Mouse (Mus musculus) forebrain, embryonic 15.5 days (tissue): ENCODE results near the gene 5730596B20Rik. TPM values are rescaled to one million over a fixed set of nuclear protein-coding genes. Genes with fewer than 3 reads are reported as not detected.

Source experiments
- ATAC-seq: fragments of 200-750 bp; cut with Nextera tagmentation; replicated peaks from 2 replicates; pipeline ENCODE4 v1.8.0; 2017; ENCODE audit warnings: mild to moderate bottlenecking, moderate TSS enrichment, moderate library complexity
- H3K27ac ChIP-seq: fragments of 300-500 bp; sonication (generic); replicated peaks from 2 replicates; pipeline ENCODE4 v1.5.1; 2015; ENCODE audit warnings: mild to moderate bottlenecking, inconsistent platforms
- H3K27me3 ChIP-seq: fragments of 300-500 bp; sonication (generic); 2 replicates; pipeline ENCODE4 v1.6.1; 2015; ENCODE audit warnings: inconsistent platforms
- H3K36me3 ChIP-seq: fragments of 300-500 bp; sonication (generic); 2 replicates; pipeline ENCODE4 v1.6.1; 2015; ENCODE audit warnings: mild to moderate bottlenecking, inconsistent platforms
- H3K4me1 ChIP-seq: fragments of 300-500 bp; sonication (generic); 2 replicates; pipeline ENCODE4 v1.6.1; 2015; ENCODE audit warnings: inconsistent platforms
- H3K4me2 ChIP-seq: fragments of 300-500 bp; sonication (generic); replicated peaks from 2 replicates; pipeline ENCODE4 v1.6.1; 2015; ENCODE audit warnings: mild to moderate bottlenecking, inconsistent platforms
- H3K4me3 ChIP-seq: fragments of 300-500 bp; sonication (generic); 2 replicates; pipeline ENCODE4 v1.5.1; 2015; ENCODE audit warnings: mild to moderate bottlenecking, inconsistent platforms
- H3K9ac ChIP-seq: fragments of 300-500 bp; sonication (generic); replicated peaks from 2 replicates; pipeline ENCODE4 v1.6.1; 2015; ENCODE audit warnings: mild to moderate bottlenecking, inconsistent platforms
- H3K9me3 ChIP-seq: fragments of 300-500 bp; sonication (generic); 2 replicates; pipeline ENCODE4 v1.6.1; 2016; ENCODE audit warnings: inconsistent platforms
- WGBS: fragments of 180-500 bp; shearing (Covaris S2); methylation state at CpG from one replicate; pipeline ENCODE4 v1.1.7; 2015; ENCODE audit warnings: mixed read lengths; 5-methylcytosine and 5-hydroxymethylcytosine counted together
- microRNA counts: library from miRNA; unstranded; fragments of <30 nt; microRNA quantifications from one replicate; lab custom pipeline; 2016
- microRNA-seq: library from miRNA; unstranded; fragments of <30 nt; microRNA quantifications from one replicate; pipeline ENCODE4, GENCODE M21; 2016
- polyA plus RNA-seq: library from polyadenylated mRNA; unstranded; fragments of >200 nt; fragmentation: Nextera tagmentation; extraction: Ambion mirVana; gene quantifications from 2 replicates; pipeline ENCODE4 v1.2.1, GENCODE M21; 2015

Gene 5730596B20Rik
- polyA plus RNA-seq, 1 experiment from 2014 or later: not detected

DNA sequence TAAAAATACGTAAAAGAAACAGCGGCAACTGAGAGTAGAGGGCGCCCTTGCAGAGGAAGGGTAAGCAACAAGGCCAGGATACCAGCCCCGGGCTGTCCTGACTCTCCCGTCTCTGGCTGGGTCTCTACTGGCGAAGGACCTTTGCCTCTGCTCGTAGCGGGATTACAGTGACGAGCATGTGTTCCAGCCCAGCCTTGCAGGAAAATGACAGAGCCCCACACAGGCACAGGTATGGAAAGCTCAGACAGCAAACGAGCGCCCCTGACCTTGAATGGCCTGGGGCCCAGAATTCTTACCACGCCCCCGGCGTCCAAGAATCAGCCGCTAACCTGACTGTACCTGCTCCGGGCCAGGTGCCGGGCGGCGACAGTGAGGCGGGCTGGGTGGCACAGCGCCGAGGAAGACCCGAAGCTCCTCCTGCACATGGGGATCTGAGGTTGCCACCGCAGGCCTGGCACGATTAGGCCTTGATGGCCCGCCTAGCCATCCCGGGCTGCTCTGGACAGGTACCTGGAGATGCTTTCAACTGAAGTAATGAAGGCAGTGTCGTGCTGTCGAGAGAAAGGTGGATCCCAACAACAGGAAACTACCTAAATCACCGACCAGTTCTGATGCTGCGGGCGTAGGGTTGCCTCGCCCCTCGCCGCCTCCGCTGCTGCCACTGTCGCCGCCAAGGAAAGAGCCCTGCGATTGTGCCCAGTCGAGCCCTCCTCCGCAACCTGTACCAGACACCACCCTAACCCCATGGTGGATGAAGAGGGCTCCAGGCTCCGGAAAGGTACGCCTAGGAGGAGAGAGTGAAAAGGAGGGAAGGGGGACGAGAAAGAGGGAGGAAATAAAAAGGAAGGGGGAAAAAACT lies 52.5 kb downstream of the 5730596B20Rik start:
- Histone ChIP-seq H3K4me3 (no peak overlapping the region), H3K4me2 (no peak overlapping the region), H3K27me3 (peaks cover 96% of the 10 kb centered on the region), H3K27ac (no peak overlapping the region), H3K36me3 (no peaks in the 10 kb centered on the region), H3K4me1 (no peaks in the 10 kb centered on the region), H3K9me3 (no peaks in the 10 kb centered on the region), H3K9ac (no peak overlapping the region)
- ATAC-seq: no peak
- WGBS: 2% methylated on average over 44 of the region's 44 CpGs

MicroRNAs encoded within 50 kb of the gene (microRNA counts, 519-probe panel; counts per million panel counts)
- not detected for microRNA mmu-miR-196b (lab: Ali Mortazavi, UCI)

Small RNA genes lying within 50 kb of the gene (microRNA-seq; reads per million reads assigned to microRNA genes)
- 30.1 reads per million, percentile 38 among the genes with 10 or more reads in this experiment for gene Mir196b

Other genes starting within 250 kb of the 5730596B20Rik start
- gene Skap2, start 164.9 kb upstream of the 5730596B20Rik start, polyA plus RNA-seq: 5.0 and 7.4 TPM in 2 replicates
- gene Hoxa1, start 19.2 kb upstream of the 5730596B20Rik start, polyA plus RNA-seq: not detected in 2 replicates
- gene Hoxa2, start 12.7 kb upstream of the 5730596B20Rik start, polyA plus RNA-seq: not detected in 2 replicates
- not detected in 2 replicates for gene Hoxa4, start 14.3 kb downstream of the 5730596B20Rik start, polyA plus RNA-seq
- not detected in 2 replicates for gene Hoxa5, start 27.1 kb downstream of the 5730596B20Rik start, polyA plus RNA-seq
- not detected in 2 replicates for gene Hoxa6, start 31.2 kb downstream of the 5730596B20Rik start, polyA plus RNA-seq
- gene Hoxa3, start 35.8 kb downstream of the 5730596B20Rik start, polyA plus RNA-seq: not detected in 2 replicates
- not detected in 2 replicates for gene Gm28308, start 35.8 kb downstream of the 5730596B20Rik start, polyA plus RNA-seq
- gene Hoxa7, start 44.4 kb downstream of the 5730596B20Rik start, polyA plus RNA-seq: not detected in 2 replicates
- not detected in 2 replicates for gene Hoxa9, start 53.6 kb downstream of the 5730596B20Rik start, polyA plus RNA-seq
- gene Hoxa10, start 63.4 kb downstream of the 5730596B20Rik start, polyA plus RNA-seq: not detected in 2 replicates
- not detected in 2 replicates for gene Hoxa11, start 68.3 kb downstream of the 5730596B20Rik start, polyA plus RNA-seq
- gene Hoxa13, start 83.4 kb downstream of the 5730596B20Rik start, polyA plus RNA-seq: not detected in 2 replicates
- not detected in 2 replicates for gene Evx1, start 136.0 kb downstream of the 5730596B20Rik start, polyA plus RNA-seq